In genomic region chr17:27004431-27004830, GRCm38 (mm10) we compare ENCODE assay signal across 8 mouse cellular contexts. TPM values are rescaled to one million over a fixed set of nuclear protein-coding genes. Genes with fewer than 3 reads are reported as not detected.
A peak's percentile ranks its signal among the peaks of the same experiment; 100 is the strongest.
DNase-seq lines count a peak whose midpoint lies in the region; ATAC-seq and TF ChIP-seq lines count a peak whose summit lies in the region.
"Had no signal": no experiment of that assay in that cellular context is flagged by ENCODE, and none has a peak within 500 bp of the region (broad histone marks: within the 10 kb centered on the region; RNA-seq: fewer than 3 reads in every experiment).

No protein-coding gene starts in this region.

- TF ChIP-seq EP300 in heart, postnatal 0 days (IDR thresholded peaks at IDR 0.05; ENCODE audit: low read depth): no peak

- peaks cover 8% of the 10 kb centered on the region for H3K4me1 ChIP-seq in G1E (ENCODE audit: insufficient read depth, low read depth, low read length)
- no peaks in the 10 kb centered on the region for H3K4me1 ChIP-seq in heart, postnatal 0 days (ENCODE audit: control insufficient read depth, insufficient read depth)

- no peak overlapping the region for H3K4me3 ChIP-seq in left cerebral cortex, adult 2 months
- H3K4me3 ChIP-seq in G1E (ENCODE audit: low read depth, low read length): no peak overlapping the region
- H3K4me3 ChIP-seq in heart, postnatal 0 days (ENCODE audit: low read depth, low read length): no peak overlapping the region
- H3K4me3 ChIP-seq: heart, embryonic 15.5 days had no signal

- no peaks in the 10 kb centered on the region for H3K36me3 ChIP-seq in G1E (replicated peaks)
- no peaks in the 10 kb centered on the region for H3K36me3 ChIP-seq in heart, postnatal 0 days (replicated peaks; ENCODE audit: control insufficient read depth, insufficient read depth, low read length)
- H3K36me3 ChIP-seq: heart, embryonic 15.5 days had no signal

- intact Hi-C loops in left cerebral cortex, adult 2 months (cut with DNase I): no loop called here
- intact Hi-C loops in left cerebral cortex, postnatal 25 days (cut with DNase I): no loop called here

- no peak for DNase-seq in left cerebral cortex, adult 2 months (ENCODE audit: extremely low spot score in 1 of 2, low spot score in 2 of 2)
- no peak for DNase-seq in left cerebral cortex, postnatal 25 days (ENCODE audit: low spot score in 2 of 2)
- no peak for DNase-seq in G1E (ENCODE audit: low spot score)
- peak; percentile 44 to 47 for DNase-seq in adrenal gland, postnatal 4 days (ENCODE audit: low spot score in 2 of 2)
- no peak for DNase-seq in heart, postnatal 0 days (ENCODE audit: low spot score)
- DNase-seq in lung, postnatal 14 days: peak; percentile 79
- peak; percentile 71 for DNase-seq in testis, postnatal 14 days (ENCODE audit: low spot score)

- peaks cover 34% of the 10 kb centered on the region for H3K27me3 ChIP-seq in G1E (ENCODE audit: insufficient read depth, low read length)
- H3K27me3 ChIP-seq in heart, postnatal 0 days (ENCODE audit: control insufficient read depth, insufficient read depth, low read length): no peaks in the 10 kb centered on the region
- H3K27me3 ChIP-seq: heart, embryonic 15.5 days had no signal

- WGBS in heart, postnatal 0 days: 32% methylated on average over 9 of the region's 9 CpGs

- no peak overlapping the region for H3K4me2 ChIP-seq in heart, postnatal 0 days (ENCODE audit: low read depth, low read length)
- H3K4me2 ChIP-seq: heart, embryonic 15.5 days had no signal

- no peak overlapping the region for H3K27ac ChIP-seq in left cerebral cortex, adult 2 months
- H3K27ac ChIP-seq in heart, postnatal 0 days (ENCODE audit: low read depth): no peak overlapping the region
- H3K27ac ChIP-seq: heart, embryonic 15.5 days had no signal

- H3K9me3 ChIP-seq in G1E (replicated peaks): no peaks in the 10 kb centered on the region
- no peaks in the 10 kb centered on the region for H3K9me3 ChIP-seq in heart, postnatal 0 days (replicated peaks; ENCODE audit: control insufficient read depth, low read length)
- H3K9me3 ChIP-seq: heart, embryonic 15.5 days had no signal

- TF ChIP-seq CTCF in left cerebral cortex, adult 2 months (IDR thresholded peaks at IDR 0.05): peak; percentile 70
- TF ChIP-seq CTCF in G1E (IDR thresholded peaks at IDR 0.05; ENCODE audit: low read depth, low read length): peak; percentile 94
- TF ChIP-seq CTCF in heart, postnatal 0 days (IDR thresholded peaks at IDR 0.05; ENCODE audit: low read depth): peak; percentile 70

- no peak overlapping the region for H3K9ac ChIP-seq in heart, postnatal 0 days (replicated peaks; ENCODE audit: low read depth, low read length)
- H3K9ac ChIP-seq: heart, embryonic 15.5 days had no signal

- no peak for ATAC-seq in G1E (ENCODE audit: extremely low read depth, insufficient number of reproducible peaks, low FRiP score, poor library complexity, severe bottlenecking)
- no peak for ATAC-seq in heart, postnatal 0 days (ENCODE audit: insufficient read depth, low read depth)

RNA-seq across cellular contexts. Expression of gene Bak1, which starts 24.4 kb away (rescaled TPM):
- 10 to 100 TPM; 13.0 to 14.0 TPM for total RNA-seq in left cerebral cortex, adult 2 months (2021)
- 10 to 100 TPM; 17.0 to 17.8 TPM for total RNA-seq in left cerebral cortex, postnatal 25 days (2021)
- total RNA-seq in G1E (2014; fragmentation: Nextera tagmentation) (231 and 242 TPM in 2 replicates), G1E (2017) (57.5 and 64.5 TPM in 2 replicates)
- polyA plus RNA-seq in G1E (2012): 222 and 227 TPM in 2 replicates
- 10 to 100 TPM; 43.8 to 46.4 TPM for total RNA-seq in adrenal gland, postnatal 4 days (2021)
- 77.6 and 82.4 TPM in 2 replicates for total RNA-seq in heart, postnatal 0 days (2014; rRNA removed; ENCODE audit: low replicate concordance)
- 4.2 and 4.5 TPM in 2 replicates for polyA plus RNA-seq in heart, postnatal 0 days (2015; fragmentation: Nextera tagmentation; extraction: Ambion mirVana)

RNA-seq across cellular contexts. Expression of gene Zbtb9, which starts 31.5 kb away (rescaled TPM):
- 10 to 100 TPM; 16.3 to 18.3 TPM for total RNA-seq in left cerebral cortex, adult 2 months (2021)
- 10 to 100 TPM; 17.7 to 18.8 TPM for total RNA-seq in left cerebral cortex, postnatal 25 days (2021)
- total RNA-seq in G1E (2014; fragmentation: Nextera tagmentation): 3.6 and 4.4 TPM in 2 replicates
- 25.6 and 27.5 TPM in 2 replicates for total RNA-seq in G1E (2017)
- polyA plus RNA-seq in G1E (2012): 10.9 and 11.1 TPM in 2 replicates
- total RNA-seq in adrenal gland, postnatal 4 days (2021): 1 to 10 TPM; 8.0 to 9.6 TPM
- 4.0 and 10.9 TPM in 2 replicates for total RNA-seq in heart, postnatal 0 days (2014; rRNA removed; ENCODE audit: low replicate concordance)
- 5.0 and 5.4 TPM in 2 replicates for polyA plus RNA-seq in heart, postnatal 0 days (2015; fragmentation: Nextera tagmentation; extraction: Ambion mirVana)

RNA-seq across cellular contexts. Expression of gene Itpr3, which starts 52.7 kb away (rescaled TPM):
- total RNA-seq in left cerebral cortex, adult 2 months (2021): 1 to 10 TPM; 2.2 to 3.3 TPM
- total RNA-seq in left cerebral cortex, postnatal 25 days (2021): 1 to 10 TPM; 1.9 to 2.0 TPM
- 2.7 and 3.2 TPM in 2 replicates for total RNA-seq in G1E (2014; fragmentation: Nextera tagmentation)
- total RNA-seq in G1E (2017): 6.9 and 7.1 TPM in 2 replicates
- polyA plus RNA-seq in G1E (2012): 4.7 and 4.9 TPM in 2 replicates
- total RNA-seq in adrenal gland, postnatal 4 days (2021): 10 to 100 TPM; 13.6 to 19.4 TPM
- total RNA-seq in heart, postnatal 0 days (2014; rRNA removed; ENCODE audit: low replicate concordance): 6.9 and 7.0 TPM in 2 replicates
- 0.75 and 0.89 TPM in 2 replicates for polyA plus RNA-seq in heart, postnatal 0 days (2015; fragmentation: Nextera tagmentation; extraction: Ambion mirVana)

Comparison
In these comparisons a context has a peak if more than half of its experiments do, and no peak if none do; other contexts are left out.
1. DNase-seq: peak in adrenal gland, postnatal 4 days (2 of 2), lung, postnatal 14 days (single experiment) and testis, postnatal 14 days (single experiment); none in left cerebral cortex, adult 2 months (0 of 2), left cerebral cortex, postnatal 25 days (0 of 2), G1E (single experiment) and heart, postnatal 0 days (single experiment).
2. Peak in every context shown above with its lines, with median percentiles within 50 percentile points of each other: CTCF ChIP-seq.